Mouse (Mus musculus) left cerebral cortex, postnatal 14 days (tissue): ENCODE measurements at regions not wholly inside any gene's neighbourhood (a gene's known extent, or its start where the extent isn't known, plus 50 kb on each side); places are given as distances from the start of the nearest gene placed in this dataset.
"Not testable (repeated sequence)": the region's sequence is repeated elsewhere in the genome, so short reads cannot be mapped to it uniquely, and the experiment has no call there.

ENCODE experiments used
- DNase-seq, 2 experiments: peaks; one replicate each; pipeline ENCODE4 v3.0.0; 2021 to 2022; ENCODE audit warnings: low spot score in 2 of 2, mixed read lengths in 1 of 2
- intact Hi-C: fragments of 180-260 bp; cut with DNase I; formaldehyde crosslinking; loops from one replicate; pipeline ENCODE4 v1.15.1; 2025

DNA sequence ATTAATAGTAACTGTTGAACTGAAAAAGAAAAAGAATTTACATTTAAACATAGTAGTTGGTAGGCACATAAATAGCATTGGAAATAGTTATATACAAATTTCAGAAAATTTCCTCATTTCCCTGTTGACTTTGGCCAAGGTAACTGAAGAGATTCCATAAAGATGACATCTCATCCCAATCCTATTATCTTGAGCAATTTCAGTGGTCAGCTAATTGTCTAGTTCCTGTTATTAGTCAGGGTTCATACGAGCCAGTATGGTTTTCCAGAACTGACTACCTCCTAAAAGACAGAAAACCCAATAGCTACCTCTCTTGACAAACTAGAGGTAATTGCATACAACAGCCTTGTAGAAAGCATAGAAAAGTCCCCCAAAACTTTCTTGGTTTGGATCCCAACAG lies 71.6 kb upstream of the Rmdn2 start:
- intact Hi-C loops, result no loop called here
- DNase-seq, result no peak

DNA sequence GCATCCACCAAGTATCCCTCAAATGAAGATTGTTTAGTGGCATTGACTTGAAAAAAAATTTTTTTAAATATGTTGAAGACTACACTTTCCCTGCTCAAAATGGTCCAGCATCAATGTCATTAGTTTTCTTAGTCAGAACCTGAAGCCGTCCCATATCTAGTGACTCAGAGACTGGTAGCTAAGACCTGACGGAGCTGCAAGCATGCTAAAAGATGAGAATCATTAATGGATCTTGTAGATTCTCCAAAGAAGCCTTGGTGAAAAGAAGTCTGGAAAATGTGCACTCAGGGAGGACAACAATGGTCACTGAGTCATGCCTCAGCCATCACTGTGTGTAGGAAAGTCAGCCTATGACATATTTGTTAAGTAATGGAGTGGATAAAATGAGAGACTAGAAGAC lies 71.2 kb upstream of the Rmdn2 start:
- intact Hi-C loops, result no loop called here

DNA sequence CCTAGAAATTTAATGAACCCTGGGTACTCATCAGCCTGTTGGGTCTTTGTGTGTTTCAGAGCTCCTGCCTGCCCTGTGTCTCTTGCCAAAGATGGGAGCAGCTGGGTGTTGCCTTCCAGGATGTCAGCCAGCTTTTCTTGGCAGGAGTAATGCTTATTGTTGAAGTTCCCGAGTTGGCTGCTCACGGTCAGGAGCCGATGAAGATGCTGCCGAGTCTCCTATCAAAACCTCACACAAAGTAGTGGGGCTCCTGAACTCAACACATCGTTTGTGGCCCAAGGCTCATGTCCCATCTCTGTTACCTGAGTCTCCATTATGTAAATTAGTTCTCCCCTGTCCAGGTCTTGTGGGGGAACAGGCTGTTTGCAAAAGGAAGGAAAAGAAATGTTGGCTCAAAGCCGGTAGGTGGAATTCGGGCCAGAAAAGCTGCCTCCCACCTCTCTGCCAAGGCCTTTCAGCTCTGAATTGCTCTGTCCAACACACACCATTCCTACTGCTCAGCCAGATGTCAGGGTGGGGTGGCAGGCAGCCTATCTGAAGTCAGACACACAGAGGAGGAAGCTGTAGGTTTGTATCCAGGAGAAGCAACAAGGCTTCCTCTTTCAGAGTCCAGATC lies 67.6 kb upstream of the Rmdn2 start:
- intact Hi-C loops, result no loop called here
- peak; percentile 22 to 35 for DNase-seq

More for the DNA sequence above, 71.2 kb upstream of the Rmdn2 start:
- no peak for DNase-seq

DNA sequence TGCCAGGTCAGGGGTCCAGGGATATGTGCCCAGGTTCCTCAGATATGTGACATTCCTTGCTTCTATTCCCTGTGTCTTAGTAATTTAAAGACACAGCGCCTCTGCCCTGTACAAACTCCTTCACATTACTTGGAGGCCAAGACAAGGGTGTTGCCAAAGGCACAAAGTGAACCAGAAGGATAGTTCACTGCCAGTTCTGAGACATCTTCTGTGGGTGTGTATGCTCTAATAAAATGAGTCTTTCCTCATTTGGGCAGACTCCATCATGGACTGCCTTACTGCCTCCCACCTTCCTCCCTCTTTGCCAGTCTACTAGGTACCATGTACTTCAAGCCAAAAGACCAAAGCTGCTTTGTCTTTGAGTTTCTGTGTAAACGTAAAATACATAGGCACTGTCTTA lies 65.8 kb upstream of the Rmdn2 start:
- intact Hi-C loops, result no loop called here
- DNase-seq, result no peak

DNA sequence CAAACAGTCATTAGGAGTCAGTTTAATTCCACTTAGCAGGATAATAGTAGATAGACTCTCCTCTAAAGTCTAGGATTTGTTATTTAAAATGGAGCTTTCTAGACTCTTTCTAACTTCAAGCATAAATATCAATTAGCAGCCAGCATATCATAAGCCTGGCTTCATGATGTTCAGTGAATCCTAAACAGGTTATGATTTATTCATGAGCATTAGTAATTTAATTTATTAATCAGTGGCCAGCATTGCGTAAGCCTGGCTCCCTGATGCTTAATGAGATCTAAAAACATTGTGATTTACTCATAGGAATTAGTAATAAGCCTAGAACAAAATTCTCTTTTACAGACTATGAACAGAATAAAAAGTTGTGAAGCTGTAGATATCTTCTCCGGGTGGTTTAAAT lies 64.6 kb upstream of the Rmdn2 start:
- no peak for DNase-seq
- intact Hi-C loops, result no loop called here

DNA sequence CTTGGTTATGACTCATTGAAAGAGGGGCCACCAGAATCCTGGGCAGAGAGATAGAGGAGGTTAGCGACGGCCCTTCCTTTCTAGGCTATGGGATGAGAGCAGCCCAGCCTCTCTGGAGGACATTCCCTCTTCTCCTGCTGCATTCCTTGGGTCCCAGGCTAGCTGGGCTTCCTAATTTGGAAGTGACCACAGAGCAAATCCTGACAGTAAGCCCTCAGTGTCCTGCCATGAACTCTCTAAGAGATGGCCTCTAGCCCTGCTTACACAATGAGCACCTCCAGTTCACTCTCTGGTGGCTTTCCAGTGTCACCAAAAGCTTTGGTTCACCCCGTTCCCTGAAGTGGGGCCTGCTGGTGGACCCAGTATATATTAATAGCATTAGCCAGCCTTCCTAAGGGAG lies 64.1 kb upstream of the Rmdn2 start:
- no peak for DNase-seq
- intact Hi-C loops, result no loop called here

DNA sequence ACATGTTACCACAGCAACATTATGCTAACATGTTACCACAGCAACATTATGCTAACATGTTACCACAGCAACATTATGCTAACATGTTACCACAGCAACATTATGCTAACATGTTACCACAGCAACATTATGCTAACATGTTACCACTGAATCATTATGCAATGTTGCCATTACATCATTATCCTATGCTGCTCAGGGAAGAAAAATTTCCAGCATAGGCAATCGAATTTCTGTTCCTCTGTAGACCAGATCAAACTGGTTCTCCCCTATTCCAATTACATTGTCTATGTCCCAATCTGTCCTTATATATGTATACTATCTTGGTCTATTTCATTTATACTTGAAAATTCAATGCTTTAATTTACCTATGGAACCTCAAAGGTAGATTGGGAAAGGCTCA lies 61.3 kb upstream of the Rmdn2 start:
- intact Hi-C loops, result not testable (repeated sequence)
- DNase-seq, result peak in 1 of 2 experiments; percentile 36

DNA sequence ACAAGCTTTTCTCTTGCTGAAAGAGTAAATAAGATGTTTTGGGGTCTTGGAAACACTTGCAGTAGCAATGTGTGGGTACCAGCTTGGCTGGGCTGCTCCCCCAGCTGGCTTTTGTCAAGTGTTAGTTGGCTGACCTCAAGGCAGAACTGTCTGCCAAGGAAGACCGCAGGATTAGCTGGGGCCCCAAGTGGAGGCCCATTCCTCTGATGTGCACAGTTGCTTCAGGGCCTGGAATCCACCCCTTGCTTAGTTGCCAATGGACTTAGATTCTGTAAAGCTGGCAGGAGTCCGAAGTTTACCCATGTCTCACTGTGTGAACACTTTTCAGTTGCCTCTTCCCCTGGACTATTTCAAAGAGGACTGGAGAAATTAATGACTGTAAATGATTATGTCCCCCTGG lies 57.8 kb upstream of the Rmdn2 start:
- intact Hi-C loops, result no loop called here
- DNase-seq, result no peak

DNA sequence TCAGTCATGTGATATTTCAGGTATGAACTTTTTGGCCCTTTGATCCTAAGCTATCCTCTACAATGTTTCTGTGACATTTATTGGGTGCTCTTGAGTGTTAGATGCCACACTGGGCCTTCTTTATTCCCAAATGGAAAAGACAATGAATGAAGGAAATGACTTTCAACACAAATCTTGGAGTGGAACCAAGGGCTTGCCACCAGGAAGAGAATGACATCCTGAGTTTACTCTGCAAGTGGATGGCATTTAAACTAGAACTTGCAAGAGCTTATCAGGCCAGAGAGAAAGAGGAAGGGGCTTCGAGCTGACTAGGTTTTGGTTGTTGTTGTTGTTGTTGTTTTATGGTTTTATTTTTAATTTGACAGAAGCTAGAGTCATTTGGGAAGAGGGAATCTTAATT lies 56.1 kb upstream of the Rmdn2 start:
- intact Hi-C loops, result no loop called here
- DNase-seq, result no peak
